Mouse (Mus musculus) liver, adult 2 months (tissue): ENCODE results near the gene Mfsd4b5.

Experiments used
- CTCF ChIP-seq: fragments of 200-500 bp; IDR thresholded peaks from 2 replicates; pipeline ENCODE4 v1.5.1; 2011; ENCODE audit warnings: low read depth, low read length, control low read depth
- POLR2A ChIP-seq: fragments of 200-500 bp; IDR thresholded peaks from 2 replicates; pipeline ENCODE4 v1.6.1; 2011; ENCODE audit warnings: low read length, control low read depth; ENCODE audit not compliant: insufficient read depth; ENCODE audit errors: extremely low read depth

- TF ChIP-seq POLR2A, result no peak
- TF ChIP-seq CTCF, result no peak
Measured at GRCm38 (mm10) chr10:39975771-39976170, 10.7 kb downstream of the Mfsd4b5 start.
